ENCODE assay signal across 22 mouse cellular contexts in the genomic region with DNA sequence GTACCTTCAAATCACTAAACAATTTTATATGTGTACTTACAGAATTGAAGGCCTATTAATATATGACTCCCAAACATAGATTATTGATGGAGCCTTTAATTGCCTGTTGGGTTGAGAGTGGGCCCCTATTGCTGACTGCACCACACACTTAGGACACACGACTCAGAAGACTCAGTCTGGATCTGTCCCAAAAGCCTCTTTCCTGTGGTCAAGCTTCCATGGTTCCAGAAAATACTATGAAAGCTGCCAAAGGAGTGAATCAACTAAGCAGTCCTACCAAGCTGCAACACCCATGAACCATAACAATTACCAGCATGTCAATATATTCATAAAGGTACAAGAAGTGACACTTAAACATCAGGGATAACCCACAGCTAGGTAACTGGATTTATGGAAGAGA.
DNase-seq lines count a peak whose midpoint lies in the region; ATAC-seq lines count a peak whose summit lies in the region.
"Had no signal": no experiment of that assay in that cellular context is flagged by ENCODE, and none has a peak within 500 bp of the region (broad histone marks: within the 10 kb centered on the region; RNA-seq: fewer than 3 reads in every experiment).

No protein-coding gene starts in this region.

- DNase-seq in 3T3-L1 (ENCODE audit: low read depth, low spot score) (peak; percentile 53), NIH3T3 (ENCODE audit: low read depth) (peak; percentile 62)
- DNase-seq in Muller cell, postnatal 12 days (ENCODE audit: inconsistent ontology term) = peak; percentile 52
- DNase-seq in right cerebral cortex, postnatal 10 days (ENCODE audit: low spot score in 2 of 2) = no peak
- no peak for DNase-seq in urinary bladder, postnatal 14 days (ENCODE audit: low spot score)
- DNase-seq: adrenal gland, adult 2 months; adrenal gland, adult 8-10 months; adrenal gland, postnatal 10 days; adrenal gland, postnatal 14 days; adrenal gland, postnatal 25 days; adrenal gland, postnatal 36 days; B cell, adult 2 months; cerebellum, adult 11 months; cerebellum, adult 11-12 months; cerebellum, adult 18-20 months; cerebellum, adult 2 months; cerebellum, adult 8-10 months; cerebellum, adult 9-10 months; cerebellum, adult 9-11 months had no signal

- ATAC-seq in activated CD4-positive, CD25-positive, alpha-beta regulatory T cell, adult 4 months = no peak
- ATAC-seq: CD4-positive, CD25-positive, alpha-beta regulatory T cell, adult 4 months; Patski had no signal

Comparison
In these comparisons a context has a peak if more than half of its experiments do, and no peak if none do; other contexts are left out.
1. DNase-seq: peak in 3T3-L1 (single experiment), Muller cell, postnatal 12 days (single experiment) and NIH3T3 (single experiment); none in right cerebral cortex, postnatal 10 days (0 of 2) and urinary bladder, postnatal 14 days (single experiment).